Mouse (Mus musculus) myocyte (in vitro differentiated cells): ENCODE measurements at regions not wholly inside any gene's neighbourhood (a gene's known extent, or its start where the extent isn't known, plus 50 kb on each side); places are given as distances from the start of the nearest gene placed in this dataset.

ENCODE experiments used
- H3K27me3 ChIP-seq: one replicate; pipeline ENCODE4 v1.6.1; 2011; ENCODE audit not compliant: control insufficient read depth, insufficient read depth, insufficient read length
- H3K36me3 ChIP-seq: one replicate; pipeline ENCODE4 v1.6.1; 2011; ENCODE audit not compliant: control insufficient read depth, insufficient read depth
- H3K4me2 ChIP-seq: one replicate; pipeline ENCODE4 v1.6.1; 2011; ENCODE audit warnings: low read depth, control low read depth
- H3K4me3 ChIP-seq: one replicate; pipeline ENCODE4 v1.5.1; 2011; ENCODE audit warnings: mild to moderate bottlenecking, control low read depth, moderate library complexity
- H3K79me2 ChIP-seq: one replicate; pipeline ENCODE4 v1.6.1; 2011; ENCODE audit not compliant: control insufficient read depth, insufficient read depth
- H3ac ChIP-seq: one replicate; pipeline ENCODE4 v1.6.1; 2011; ENCODE audit not compliant: control insufficient read depth, insufficient read length
- CEBPB ChIP-seq: IDR thresholded peaks from 2 replicates; pipeline ENCODE4 v1.6.1; 2011; ENCODE audit warnings: mild to moderate bottlenecking, moderate library complexity; ENCODE audit not compliant: poor library complexity, insufficient read depth, severe bottlenecking
- E2F4 ChIP-seq: IDR thresholded peaks from one replicate; pipeline ENCODE4 v1.6.1; 2011; ENCODE audit warnings: mild to moderate bottlenecking, control low read depth, moderate library complexity; ENCODE audit not compliant: insufficient read depth
- MAX ChIP-seq: IDR thresholded peaks from one replicate; pipeline ENCODE4 v1.6.1; 2011; ENCODE audit warnings: low read depth, mild to moderate bottlenecking, control low read depth
- MYOD1 ChIP-seq, 3 experiments: IDR thresholded peaks; one replicate each; pipeline ENCODE4 v1.6.1; 2011; ENCODE audit warnings: control low read depth in 2 of 3, low read depth in 2 of 3, mild to moderate bottlenecking in 2 of 3, moderate library complexity in 1 of 3; ENCODE audit not compliant: insufficient read length in 2 of 3, control insufficient read depth in 1 of 3
- MYOG ChIP-seq, 3 experiments: IDR thresholded peaks; one replicate each; pipeline ENCODE4 v1.6.1; 2011; ENCODE audit warnings: control low read depth in 2 of 3, low read depth in 2 of 3, mild to moderate bottlenecking in 2 of 3; ENCODE audit not compliant: insufficient read length in 2 of 3, control insufficient read depth in 1 of 3, insufficient read depth in 1 of 3
- POLR2A ChIP-seq: IDR thresholded peaks from one replicate; pipeline ENCODE4 v1.6.1; 2011; ENCODE audit warnings: low read depth, mild to moderate bottlenecking, control low read depth, moderate library complexity; ENCODE audit not compliant: insufficient read length
- POLR2AphosphoS2 ChIP-seq: IDR thresholded peaks from one replicate; pipeline ENCODE4 v1.6.1; 2011; ENCODE audit warnings: low read depth, control low read depth; ENCODE audit not compliant: insufficient read length
- REST ChIP-seq: IDR thresholded peaks from one replicate; pipeline ENCODE4 v1.6.1; 2011; ENCODE audit warnings: mild to moderate bottlenecking, control low read depth, moderate library complexity; ENCODE audit not compliant: insufficient read depth, insufficient read length
- SRF ChIP-seq: IDR thresholded peaks from one replicate; pipeline ENCODE4 v1.6.1; 2011; ENCODE audit warnings: low read depth; ENCODE audit not compliant: control insufficient read depth, insufficient read length
- TCF12 ChIP-seq: IDR thresholded peaks from one replicate; pipeline ENCODE4 v1.6.1; 2011; ENCODE audit warnings: mild to moderate bottlenecking, control low read depth; ENCODE audit not compliant: poor library complexity, insufficient read depth, severe bottlenecking
- TCF3 ChIP-seq: IDR thresholded peaks from one replicate; pipeline ENCODE4 v1.6.1; 2011; ENCODE audit warnings: low read depth, control low read depth; ENCODE audit not compliant: insufficient read length
- USF1 ChIP-seq: IDR thresholded peaks from one replicate; pipeline ENCODE4 v1.6.1; 2011; ENCODE audit warnings: low read depth, mild to moderate bottlenecking, control low read depth, moderate library complexity

- no peak overlapping the region for H3K4me3 ChIP-seq
- H3K27me3 ChIP-seq = no peaks in the 10 kb centered on the region
- no peak overlapping the region for H3K4me2 ChIP-seq
- no peaks in the 10 kb centered on the region for H3K79me2 ChIP-seq
- no peak for TF ChIP-seq USF1
- no peak for TF ChIP-seq POLR2A
- TF ChIP-seq TCF12 = no peak
- TF ChIP-seq E2F4 = no peak
- TF ChIP-seq REST = no peak
- no peak for TF ChIP-seq MAX
- TF ChIP-seq CEBPB = no peak
- no peak for TF ChIP-seq SRF
- no peak for TF ChIP-seq MYOG (IDR thresholded peaks at IDR 0.05; ENCODE audit: control insufficient read depth in 1 of 3, insufficient read depth in 1 of 3, insufficient read length in 2 of 3, low read depth in 2 of 3)
- no peak for TF ChIP-seq TCF3
- no peak for TF ChIP-seq POLR2AphosphoS2
- no peak for TF ChIP-seq MYOD1 (IDR thresholded peaks at IDR 0.05; ENCODE audit: control insufficient read depth in 1 of 3, insufficient read length in 2 of 3, low read depth in 2 of 3)
- H3K36me3 ChIP-seq = no peaks in the 10 kb centered on the region
- H3ac ChIP-seq = no peak overlapping the region
Observed at GRCm38 (mm10) chr9:30731687-30732086, 190.6 kb downstream of the Adamts15 start.

GRCm38 (mm10) chr9:30723364-30724070 is 198.7 kb downstream of the Adamts15 start:
- H3K79me2 ChIP-seq = no peaks in the 10 kb centered on the region
- H3K4me2 ChIP-seq = no peak overlapping the region
- H3K36me3 ChIP-seq = no peaks in the 10 kb centered on the region
- no peak overlapping the region for H3K4me3 ChIP-seq
- H3K27me3 ChIP-seq = no peaks in the 10 kb centered on the region
- no peak overlapping the region for H3ac ChIP-seq
- TF ChIP-seq POLR2A (no peak), REST (no peak), USF1 (no peak), CEBPB (no peak), TCF3 (no peak), MYOD1 (IDR thresholded peaks at IDR 0.05; ENCODE audit: control insufficient read depth in 1 of 3, insufficient read length in 2 of 3, low read depth in 2 of 3) (no peak), E2F4 (no peak), POLR2AphosphoS2 (no peak), TCF12 (no peak), SRF (no peak), MYOG (IDR thresholded peaks at IDR 0.05; ENCODE audit: control insufficient read depth in 1 of 3, insufficient read depth in 1 of 3, insufficient read length in 2 of 3, low read depth in 2 of 3) (no peak), MAX (no peak)

DNA sequence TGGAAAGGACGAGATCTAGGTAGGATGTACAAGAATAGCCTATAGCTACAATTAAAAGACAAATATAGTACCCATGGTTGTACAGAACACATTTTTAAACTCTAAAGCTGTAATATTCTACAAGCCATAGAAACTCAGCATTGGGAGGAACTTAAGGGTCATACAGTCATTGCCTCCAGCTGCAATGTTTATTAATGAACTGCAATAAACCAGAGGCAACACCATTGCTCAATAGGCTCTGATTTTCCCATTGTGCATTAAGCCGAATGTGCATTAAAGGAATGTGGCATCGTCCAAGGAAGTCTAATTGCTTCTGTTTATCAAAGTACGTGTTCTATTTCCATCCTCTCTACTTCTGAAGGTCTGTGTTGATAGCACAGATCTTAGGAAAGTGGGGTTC is 200.4 kb downstream of the Adamts15 start:
- Histone ChIP-seq H3ac (no peak overlapping the region), H3K36me3 (no peaks in the 10 kb centered on the region)

GRCm38 (mm10) chr9:30716421-30717170 is 205.7 kb downstream of the Adamts15 start:
- Histone ChIP-seq H3K4me2 (no peak overlapping the region), H3K79me2 (no peaks in the 10 kb centered on the region), H3K36me3 (no peaks in the 10 kb centered on the region), H3K27me3 (no peaks in the 10 kb centered on the region), H3K4me3 (no peak overlapping the region), H3ac (no peak overlapping the region)
- TF ChIP-seq E2F4 = no peak
- TF ChIP-seq USF1 = no peak
- TF ChIP-seq MAX = no peak
- no peak for TF ChIP-seq MYOD1 (IDR thresholded peaks at IDR 0.05; ENCODE audit: control insufficient read depth in 1 of 3, insufficient read length in 2 of 3, low read depth in 2 of 3)
- TF ChIP-seq POLR2A = no peak
- TF ChIP-seq CEBPB = no peak

More for the DNA sequence above, 200.4 kb downstream of the Adamts15 start:
- H3K79me2 ChIP-seq = no peaks in the 10 kb centered on the region
- no peak overlapping the region for H3K4me2 ChIP-seq
- H3K27me3 ChIP-seq = no peaks in the 10 kb centered on the region
- H3K4me3 ChIP-seq = no peak overlapping the region
- TF ChIP-seq POLR2A = no peak
- TF ChIP-seq REST = no peak
- no peak for TF ChIP-seq USF1
- TF ChIP-seq MYOD1 (IDR thresholded peaks at IDR 0.05; ENCODE audit: control insufficient read depth in 1 of 3, insufficient read length in 2 of 3, low read depth in 2 of 3) = no peak
- TF ChIP-seq CEBPB = no peak
- no peak for TF ChIP-seq MYOG (IDR thresholded peaks at IDR 0.05; ENCODE audit: control insufficient read depth in 1 of 3, insufficient read depth in 1 of 3, insufficient read length in 2 of 3, low read depth in 2 of 3)

DNA sequence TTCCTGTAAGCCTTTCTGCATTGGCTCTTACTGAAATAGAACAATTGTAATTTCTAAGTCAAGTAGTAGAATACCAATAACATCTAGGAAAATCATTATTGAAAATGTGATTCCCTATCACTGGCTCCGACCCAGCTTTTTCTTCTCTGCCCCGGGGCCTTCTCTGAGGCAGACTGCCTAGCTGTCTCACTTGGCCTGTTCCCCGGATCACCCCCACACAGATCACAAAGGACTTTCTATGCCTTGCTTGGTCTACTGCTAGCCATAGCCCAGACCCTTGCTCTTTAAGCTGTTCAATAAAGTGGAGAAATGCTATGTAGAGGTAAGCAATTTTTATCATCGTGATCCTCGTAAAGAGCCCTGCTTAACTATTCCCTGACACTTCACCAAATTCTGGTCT is 212.1 kb downstream of the Adamts15 start:
- H3K79me2 ChIP-seq = no peaks in the 10 kb centered on the region
- no peak overlapping the region for H3K4me2 ChIP-seq
- no peaks in the 10 kb centered on the region for H3K36me3 ChIP-seq
- H3K4me3 ChIP-seq = no peak overlapping the region
- no peak overlapping the region for H3ac ChIP-seq
- TF ChIP-seq TCF3 = no peak
- no peak for TF ChIP-seq REST
- TF ChIP-seq POLR2AphosphoS2 = no peak
- no peak for TF ChIP-seq USF1
- no peak for TF ChIP-seq MYOD1 (IDR thresholded peaks at IDR 0.05; ENCODE audit: control insufficient read depth in 1 of 3, insufficient read length in 2 of 3, low read depth in 2 of 3)
- no peak for TF ChIP-seq MAX
- no peak for TF ChIP-seq MYOG (IDR thresholded peaks at IDR 0.05; ENCODE audit: control insufficient read depth in 1 of 3, insufficient read depth in 1 of 3, insufficient read length in 2 of 3, low read depth in 2 of 3)
- TF ChIP-seq SRF = no peak
- TF ChIP-seq CEBPB = no peak
- TF ChIP-seq TCF12 = no peak
- no peak for TF ChIP-seq E2F4
- TF ChIP-seq POLR2A = no peak
- H3K27me3 ChIP-seq = no peaks in the 10 kb centered on the region
